Mouse (Mus musculus) megakaryocyte, embryonic 14.5 days (primary cell): ENCODE data around the gene Bcar3. TPM values are rescaled to one million over a fixed set of nuclear protein-coding genes. Genes with fewer than 3 reads are reported as not detected.

ENCODE experiments used
- H3K27me3 ChIP-seq: replicated peaks from 2 replicates; pipeline ENCODE3; 2012; ENCODE audit warnings: inconsistent platforms
- H3K36me3 ChIP-seq: replicated peaks from 2 replicates; pipeline ENCODE3; 2012; ENCODE audit warnings: low read length, inconsistent platforms, mixed read lengths
- H3K4me1 ChIP-seq: 2 replicates; pipeline ENCODE4 v1.6.1; 2012; ENCODE audit warnings: inconsistent platforms
- H3K4me3 ChIP-seq: replicated peaks from 2 replicates; pipeline ENCODE3; 2012; ENCODE audit warnings: moderate library complexity, mild to moderate bottlenecking, inconsistent platforms
- H3K9me3 ChIP-seq: 2 replicates; pipeline ENCODE4 v1.6.1; 2012; ENCODE audit warnings: inconsistent platforms
- FLI1 ChIP-seq: IDR thresholded peaks from 2 replicates; pipeline ENCODE4 v1.6.1; 2012; ENCODE audit warnings: low read length, inconsistent platforms, mixed read lengths
- GATA1 ChIP-seq: IDR thresholded peaks from 3 replicates; pipeline ENCODE4 v1.6.1; 2012; ENCODE audit warnings: mixed read lengths, low read length, inconsistent platforms, borderline replicate concordance
- polyA plus RNA-seq: library from polyadenylated mRNA; stranded (reverse); fragments of >175 nt; gene quantifications from 2 replicates; pipeline ENCODE4 v1.2.3, GENCODE M21; 2012; ENCODE audit warnings: low replicate concordance; ENCODE audit not compliant: insufficient read depth

Gene Bcar3
- polyA plus RNA-seq, 1 experiment, result 3.6 TPM

DNA sequence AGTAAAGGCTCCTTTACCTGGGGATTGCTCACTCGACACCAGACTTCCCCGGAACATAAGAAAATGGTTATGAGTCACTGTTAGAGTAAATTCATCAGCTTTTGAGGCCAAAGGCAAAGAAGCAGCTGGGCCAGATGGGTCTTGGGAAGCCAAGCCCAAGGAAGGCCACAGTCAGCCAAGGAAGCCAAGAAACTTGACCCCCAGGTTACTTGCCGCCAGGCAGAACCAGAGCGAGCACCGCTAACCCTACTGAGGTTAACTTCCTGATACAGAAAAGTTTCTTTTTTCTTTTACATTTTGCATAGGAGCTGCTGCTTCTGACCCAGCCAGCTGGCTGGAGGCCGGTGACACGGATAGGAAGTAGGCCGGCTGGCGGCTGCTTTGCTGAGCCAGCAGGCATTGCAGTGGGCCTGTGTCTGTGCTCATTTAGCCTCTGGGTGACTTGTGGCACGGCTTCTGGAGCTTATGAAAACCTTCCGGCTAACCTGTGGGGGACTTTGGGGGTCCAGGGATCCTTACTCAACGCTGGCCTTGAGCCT, 100.0 kb downstream of the Bcar3 start:
- Histone ChIP-seq H3K36me3 (no peaks in the 10 kb centered on the region), H3K9me3 (peaks cover 15% of the 10 kb centered on the region), H3K4me3 (no peak overlapping the region), H3K4me1 (peaks cover 7% of the 10 kb centered on the region), H3K27me3 (peaks cover 23% of the 10 kb centered on the region)
- TF ChIP-seq GATA1 (no peak), FLI1 (no peak)

DNA sequence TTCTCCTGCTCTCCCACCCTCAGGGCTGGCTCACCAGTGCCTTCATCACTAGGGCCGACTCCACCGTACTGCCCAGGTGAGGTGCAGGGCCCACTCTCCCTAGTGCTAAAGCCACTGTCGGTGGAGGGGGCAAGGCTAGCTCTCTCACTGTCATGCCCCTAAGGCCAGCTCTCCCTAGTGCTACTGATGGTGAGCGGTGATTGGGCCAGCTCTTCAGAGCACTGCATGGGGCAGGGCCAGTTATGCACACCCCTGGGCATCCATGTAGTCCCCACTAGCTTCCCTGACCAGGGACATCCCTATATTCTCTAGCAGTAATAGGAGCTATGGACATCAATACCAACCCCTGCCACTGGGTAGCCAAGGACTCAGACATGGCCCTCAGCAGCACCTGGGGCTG, 103.0 kb downstream of the Bcar3 start:
- H3K27me3 ChIP-seq, result peaks cover 20% of the 10 kb centered on the region
- peaks cover 15% of the 10 kb centered on the region for H3K9me3 ChIP-seq
- H3K4me1 ChIP-seq, result peaks cover under 1% of the 10 kb centered on the region; the same call in 1 of the 2 replicates
- H3K4me3 ChIP-seq, result peak overlapping the region; percentile 8
- no peaks in the 10 kb centered on the region for H3K36me3 ChIP-seq
- TF ChIP-seq FLI1, result no peak
- no peak for TF ChIP-seq GATA1

DNA sequence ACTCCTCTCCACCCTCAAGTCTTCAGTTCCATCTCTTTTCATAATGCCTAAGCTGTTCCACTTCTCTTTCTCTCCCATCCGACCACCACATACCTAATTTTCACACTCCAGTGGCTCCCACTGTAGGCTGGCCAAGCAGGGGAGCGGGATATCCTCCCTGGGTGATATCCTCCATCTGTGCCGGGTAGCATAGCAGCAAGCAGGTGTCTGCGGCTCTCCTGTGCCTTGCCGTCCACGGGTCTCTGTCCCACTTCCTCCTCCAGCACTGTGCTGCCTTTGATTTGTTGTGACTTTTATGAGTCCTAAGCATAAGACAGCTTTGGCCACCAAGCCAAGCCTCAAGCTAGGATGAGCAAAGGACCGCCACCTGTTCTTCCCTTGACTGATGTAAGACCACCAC, 103.5 kb downstream of the Bcar3 start:
- Histone ChIP-seq H3K36me3 (no peaks in the 10 kb centered on the region), H3K4me1 (no peaks in the 10 kb centered on the region), H3K9me3 (peaks cover 15% of the 10 kb centered on the region), H3K27me3 (peaks cover 24% of the 10 kb centered on the region), H3K4me3 (no peak overlapping the region)
- TF ChIP-seq GATA1 (no peak), FLI1 (no peak)

DNA sequence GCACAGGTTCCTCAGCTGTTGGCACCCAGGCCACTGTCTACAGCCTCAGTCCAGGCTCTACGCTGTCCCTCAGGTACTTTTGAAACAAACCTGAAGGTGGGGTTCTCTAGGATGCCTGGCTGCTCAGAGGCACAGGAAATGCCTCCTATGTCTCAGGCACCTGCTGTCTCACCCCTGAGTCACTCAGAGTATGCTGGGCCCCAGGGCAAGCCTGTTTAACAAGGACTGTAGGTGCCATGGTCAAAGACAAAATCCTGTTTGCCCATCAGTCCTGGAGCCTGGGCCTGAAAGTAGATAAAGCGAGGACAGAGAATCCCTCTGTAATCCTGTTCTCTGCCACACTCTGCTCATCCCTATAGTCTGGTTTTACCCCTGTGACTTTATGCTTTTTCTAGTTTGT, 107.1 kb downstream of the Bcar3 start:
- H3K36me3 ChIP-seq, result no peaks in the 10 kb centered on the region
- H3K4me1 ChIP-seq, result no peaks in the 10 kb centered on the region
- H3K27me3 ChIP-seq, result peaks cover 47% of the 10 kb centered on the region
- TF ChIP-seq GATA1 (no peak), FLI1 (no peak)
- no peak overlapping the region for H3K4me3 ChIP-seq
- peaks cover 9% of the 10 kb centered on the region for H3K9me3 ChIP-seq

DNA sequence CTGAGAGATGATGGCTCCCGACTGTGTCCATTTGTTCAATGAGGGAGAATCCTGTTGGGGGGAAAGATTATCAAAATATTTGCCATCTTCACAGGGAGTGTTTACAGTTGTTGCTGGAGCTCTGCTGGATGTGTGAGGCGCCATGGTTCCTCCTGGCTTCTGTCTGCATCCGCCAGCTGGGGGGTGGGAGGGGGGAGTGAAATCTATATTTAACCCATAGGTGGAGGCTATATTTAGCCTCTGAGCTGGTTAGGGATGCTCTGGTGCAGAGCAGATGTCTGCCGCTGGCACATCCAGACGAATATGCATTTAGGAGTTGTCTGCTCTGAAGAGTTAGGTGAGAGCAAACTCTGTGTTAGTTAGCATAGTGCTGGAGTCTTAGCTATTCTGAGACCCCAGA, 108.2 kb downstream of the Bcar3 start:
- H3K4me3 ChIP-seq, result no peak overlapping the region
- no peaks in the 10 kb centered on the region for H3K9me3 ChIP-seq
- TF ChIP-seq FLI1, result no peak
- TF ChIP-seq GATA1, result no peak
- H3K4me1 ChIP-seq, result no peaks in the 10 kb centered on the region
- H3K27me3 ChIP-seq, result peaks cover 49% of the 10 kb centered on the region
- H3K36me3 ChIP-seq, result no peaks in the 10 kb centered on the region

DNA sequence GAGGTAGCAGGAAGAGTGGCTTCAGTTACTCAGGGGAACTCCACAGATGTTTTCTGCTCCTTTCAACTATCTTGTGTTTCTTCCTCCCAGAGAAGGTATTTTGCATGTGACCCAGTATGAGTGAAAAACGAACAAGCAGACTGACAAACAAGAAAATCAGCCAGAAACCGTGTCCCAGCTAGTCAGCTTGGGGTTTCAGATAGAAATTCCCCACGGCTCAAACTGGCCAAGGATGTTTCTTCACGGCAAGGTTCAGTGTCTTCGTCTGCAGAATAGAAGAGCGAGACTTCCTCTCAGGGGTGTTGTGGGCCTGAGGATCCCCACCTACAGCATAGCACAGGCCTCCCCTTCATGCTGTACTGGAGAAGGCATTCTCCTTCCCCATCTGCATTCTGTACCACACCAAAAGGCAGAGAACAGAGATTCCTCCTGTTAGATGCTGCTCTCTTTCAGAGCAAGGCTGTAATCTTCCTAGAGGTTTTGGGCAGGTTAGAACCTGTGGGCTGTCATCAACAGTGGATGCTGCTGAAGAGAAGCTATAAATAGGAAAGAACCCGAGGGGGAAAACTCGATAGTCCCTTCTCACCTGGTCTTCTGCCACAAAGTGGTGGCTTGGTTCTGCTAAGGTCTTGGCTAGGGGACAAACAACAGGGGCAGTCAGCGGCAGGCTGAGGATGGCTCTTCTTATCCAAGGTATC, 110.1 kb downstream of the Bcar3 start:
- no peak overlapping the region for H3K4me3 ChIP-seq
- no peaks in the 10 kb centered on the region for H3K36me3 ChIP-seq
- H3K4me1 ChIP-seq, result no peaks in the 10 kb centered on the region; the same call in 1 of the 2 replicates
- H3K27me3 ChIP-seq, result peaks cover 65% of the 10 kb centered on the region
- no peaks in the 10 kb centered on the region for H3K9me3 ChIP-seq
- TF ChIP-seq GATA1 (no peak), FLI1 (no peak)

DNA sequence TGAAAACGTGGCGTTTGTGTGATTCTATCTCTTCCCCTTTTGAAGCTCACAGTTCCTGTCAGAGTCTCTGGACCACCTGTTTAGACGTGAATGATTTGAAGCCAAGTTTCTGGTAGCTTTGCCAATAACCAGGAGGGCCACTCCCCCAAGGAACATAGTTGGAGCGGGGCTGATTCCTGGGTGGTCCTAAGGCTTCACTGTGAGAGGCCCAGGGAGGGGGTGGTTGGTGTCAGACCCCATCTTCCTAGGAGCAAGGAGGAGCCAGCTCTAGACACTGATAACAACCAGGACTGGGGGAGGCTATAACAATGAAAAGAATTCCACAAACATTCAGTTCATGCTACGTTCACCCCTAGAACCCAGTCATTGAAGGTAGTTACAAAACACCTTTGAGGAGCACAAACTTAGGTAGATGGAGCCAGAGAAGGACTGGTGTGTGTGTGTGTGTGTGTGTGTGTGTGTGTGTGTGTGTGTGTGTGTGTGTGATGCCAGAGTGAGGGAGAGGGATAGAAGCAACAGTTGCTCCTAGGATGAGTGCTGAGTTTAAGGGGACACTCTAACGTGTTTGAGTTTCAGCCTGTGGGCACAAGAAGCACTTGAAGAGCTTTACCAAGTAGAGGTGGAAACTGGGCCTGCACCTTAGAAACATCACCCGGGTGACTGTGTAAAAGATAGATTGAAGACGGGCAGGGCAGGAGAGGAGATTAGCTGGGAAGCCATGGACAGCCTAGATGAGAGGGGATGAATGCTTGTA, 111.4 kb downstream of the Bcar3 start:
- TF ChIP-seq GATA1 (no peak), FLI1 (no peak)
- H3K4me3 ChIP-seq, result no peak overlapping the region
- no peaks in the 10 kb centered on the region for H3K9me3 ChIP-seq
- H3K4me1 ChIP-seq, result no peaks in the 10 kb centered on the region; the same call in 1 of the 2 replicates
- H3K36me3 ChIP-seq, result no peaks in the 10 kb centered on the region
- H3K27me3 ChIP-seq, result peaks cover 73% of the 10 kb centered on the region

DNA sequence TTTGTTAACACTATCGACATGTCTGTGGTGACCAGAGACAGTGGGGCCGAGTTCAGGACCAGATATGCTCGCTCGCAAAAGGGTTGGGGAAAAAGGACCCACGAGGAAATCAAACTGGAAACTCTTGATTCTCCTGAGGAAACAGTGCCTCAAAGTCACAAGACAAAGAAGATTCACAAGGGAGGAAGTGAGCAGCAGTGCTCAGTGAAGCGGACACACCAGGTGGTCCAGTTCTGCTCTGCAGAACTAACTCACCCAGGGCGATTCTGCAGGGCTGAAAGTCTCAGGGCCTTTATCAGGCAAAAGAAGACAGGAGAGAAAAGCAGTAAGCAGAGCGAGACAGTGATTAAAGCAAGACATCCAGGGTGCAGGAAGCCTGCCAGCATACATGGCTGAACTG, 112.5 kb downstream of the Bcar3 start:
- Histone ChIP-seq H3K9me3 (no peaks in the 10 kb centered on the region), H3K4me1 (no peaks in the 10 kb centered on the region; the same call in 1 of the 2 replicates), H3K36me3 (no peaks in the 10 kb centered on the region), H3K4me3 (no peak overlapping the region), H3K27me3 (peaks cover 73% of the 10 kb centered on the region)
- TF ChIP-seq GATA1 (no peak), FLI1 (no peak)

DNA sequence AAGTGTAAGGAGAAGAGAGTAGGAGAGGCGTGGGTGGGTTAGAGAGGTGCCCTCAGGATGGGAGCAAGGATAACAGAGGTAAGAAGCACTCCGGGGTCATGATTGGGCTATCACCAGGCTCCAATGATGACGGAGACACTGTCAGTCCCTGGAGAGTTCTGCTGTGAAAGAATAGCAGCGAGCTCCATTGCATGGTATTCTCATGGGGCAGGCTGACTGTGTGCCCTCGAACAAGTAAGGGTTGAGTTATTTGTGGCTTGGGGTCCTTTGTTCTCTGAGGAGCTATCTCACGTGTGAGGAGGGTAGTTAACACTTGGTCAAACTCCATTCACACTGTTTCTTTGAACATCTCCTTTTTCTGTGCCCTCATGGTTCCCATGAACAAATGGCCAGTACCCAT, 113.8 kb downstream of the Bcar3 start:
- Histone ChIP-seq H3K36me3 (no peaks in the 10 kb centered on the region), H3K4me3 (no peak overlapping the region), H3K9me3 (no peaks in the 10 kb centered on the region), H3K4me1 (no peaks in the 10 kb centered on the region; the same call in 1 of the 2 replicates), H3K27me3 (peaks cover 77% of the 10 kb centered on the region)
- TF ChIP-seq FLI1 (no peak), GATA1 (no peak)

DNA sequence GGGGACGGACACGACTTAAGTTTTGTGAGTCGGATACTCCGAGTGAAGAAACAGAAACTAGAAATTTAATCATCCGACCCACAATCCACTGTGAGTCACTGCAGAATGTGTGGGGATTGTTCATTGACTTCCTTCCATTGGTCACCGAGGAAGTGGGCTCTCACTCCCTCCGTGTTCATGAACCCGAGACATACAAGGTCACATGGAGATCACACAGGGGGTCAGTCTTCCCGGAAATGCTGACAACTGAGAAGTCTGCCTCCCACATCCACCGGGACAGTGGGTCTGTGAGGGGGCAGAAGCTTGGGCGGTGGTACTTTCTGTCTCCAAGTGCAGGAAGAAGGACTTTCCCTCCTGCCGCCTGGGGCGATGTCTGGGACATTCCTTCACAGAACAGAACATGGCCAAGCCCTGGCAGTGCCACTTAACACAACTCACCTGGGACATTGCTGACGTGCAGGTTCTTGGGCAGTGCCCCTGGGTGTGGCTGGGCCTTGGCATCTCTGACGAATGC, 114.9 kb downstream of the Bcar3 start:
- TF ChIP-seq GATA1 (no peak), FLI1 (no peak)
- Histone ChIP-seq H3K27me3 (peaks cover 76% of the 10 kb centered on the region), H3K36me3 (no peaks in the 10 kb centered on the region), H3K4me3 (peak overlapping the region; percentile 21), H3K4me1 (no peaks in the 10 kb centered on the region; the same call in 1 of the 2 replicates), H3K9me3 (no peaks in the 10 kb centered on the region)
